Mouse (Mus musculus): ENCODE data around the gene Mctp2.

Mctp2 gene

DNA sequence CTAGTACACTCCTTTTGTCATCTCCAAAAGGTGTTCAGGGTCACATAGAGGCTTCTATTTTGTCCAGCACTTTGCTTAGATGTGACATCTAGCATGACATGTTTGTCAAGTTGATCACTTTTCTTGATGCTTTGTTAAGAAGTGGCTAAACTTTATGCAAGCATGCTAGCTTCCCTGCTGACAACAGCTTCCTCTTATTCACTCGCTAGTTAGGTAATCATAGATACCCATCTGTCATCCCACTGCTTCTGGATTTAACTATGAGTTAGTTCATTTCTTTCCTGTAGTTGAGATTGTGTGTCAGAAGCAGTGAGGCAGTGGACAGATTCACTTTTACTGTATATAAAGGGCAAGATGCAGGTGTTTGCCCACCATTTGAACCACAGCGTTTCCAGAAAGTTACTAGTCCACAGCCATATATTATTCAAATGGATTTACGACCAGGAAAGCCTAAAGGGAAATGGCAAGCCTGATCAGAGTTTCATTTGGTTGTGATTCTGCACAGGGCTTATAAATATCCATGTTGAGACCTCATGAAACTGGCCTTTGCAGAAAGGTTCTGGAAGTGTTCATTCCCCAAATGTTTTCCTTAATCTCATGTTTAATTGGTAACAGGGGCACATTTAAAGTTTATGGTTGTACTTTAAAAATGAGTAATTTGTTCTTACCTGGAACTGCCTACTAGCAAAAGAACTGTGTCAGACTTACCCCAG, 216.8 kb downstream of the Mctp2 start:
- no peak for DNase-seq

- DNase-seq: no peak
Measured at GRCm38 (mm10) chr7:72080705-72081104, 225.7 kb downstream of the Mctp2 start.

DNA sequence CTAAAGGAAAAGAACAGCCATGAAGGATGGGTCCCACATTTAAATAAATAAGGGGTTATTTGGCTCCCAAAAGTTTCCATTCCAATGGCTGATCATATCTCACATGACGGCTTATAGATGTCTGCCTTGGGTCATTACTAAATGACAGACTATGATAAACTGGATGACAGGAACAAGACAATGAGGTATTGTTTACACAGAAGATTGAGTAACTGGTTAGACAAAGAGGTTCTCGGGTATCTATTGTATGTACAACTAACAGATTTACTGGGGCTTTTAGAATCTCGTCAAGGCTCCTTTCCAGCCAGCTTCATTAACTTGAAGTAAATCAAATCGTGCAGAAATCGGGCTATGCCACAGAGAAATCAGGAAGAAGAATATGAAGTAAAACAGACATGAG, 227.5 kb downstream of the Mctp2 start:
- no peak for DNase-seq

DNA sequence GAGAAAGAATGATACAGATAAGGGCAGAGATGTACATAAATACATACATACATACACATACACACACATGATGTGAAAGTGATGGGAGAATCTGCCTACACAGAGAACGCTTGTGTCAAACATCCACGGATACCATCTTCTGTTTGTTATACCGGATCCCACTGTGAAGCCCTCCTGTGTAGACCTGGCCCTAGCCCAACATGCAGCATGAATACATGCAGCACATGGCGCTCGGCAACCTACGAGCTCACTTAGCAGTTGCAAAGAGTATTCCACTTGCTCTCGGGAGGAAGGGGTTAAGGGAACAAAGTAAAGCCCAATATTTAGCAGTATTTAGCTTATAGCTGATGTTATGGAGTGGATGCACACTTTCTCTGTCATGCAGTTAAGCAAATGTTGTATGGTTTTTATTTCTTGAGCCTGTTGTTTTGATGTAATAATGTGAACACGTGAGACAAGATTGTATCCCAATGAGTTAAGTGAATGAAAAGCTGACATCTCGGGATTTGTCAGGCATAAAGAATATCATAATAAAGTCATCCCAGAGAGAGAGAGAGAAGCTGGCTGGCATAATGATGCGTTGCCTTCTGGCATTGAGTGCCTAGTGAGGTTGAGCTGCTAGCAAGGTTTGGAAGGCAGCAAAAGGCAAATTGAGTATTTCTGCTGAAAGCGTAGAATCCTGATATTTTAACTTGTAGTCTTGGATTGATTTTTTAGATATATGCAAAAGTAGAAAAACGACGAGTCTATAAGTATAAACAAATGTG, 234.8 kb downstream of the Mctp2 start:
- DNase-seq: no peak

GRCm38 (mm10) chr7:72068454-72068853, 238.0 kb downstream of the Mctp2 start:
- DNase-seq: no peak

- DNase-seq: no peak
Measured at GRCm38 (mm10) chr7:72066352-72066751, 240.1 kb downstream of the Mctp2 start.

- no peak for DNase-seq
Measured at GRCm38 (mm10) chr7:72051759-72052158, 254.6 kb downstream of the Mctp2 start.

DNA sequence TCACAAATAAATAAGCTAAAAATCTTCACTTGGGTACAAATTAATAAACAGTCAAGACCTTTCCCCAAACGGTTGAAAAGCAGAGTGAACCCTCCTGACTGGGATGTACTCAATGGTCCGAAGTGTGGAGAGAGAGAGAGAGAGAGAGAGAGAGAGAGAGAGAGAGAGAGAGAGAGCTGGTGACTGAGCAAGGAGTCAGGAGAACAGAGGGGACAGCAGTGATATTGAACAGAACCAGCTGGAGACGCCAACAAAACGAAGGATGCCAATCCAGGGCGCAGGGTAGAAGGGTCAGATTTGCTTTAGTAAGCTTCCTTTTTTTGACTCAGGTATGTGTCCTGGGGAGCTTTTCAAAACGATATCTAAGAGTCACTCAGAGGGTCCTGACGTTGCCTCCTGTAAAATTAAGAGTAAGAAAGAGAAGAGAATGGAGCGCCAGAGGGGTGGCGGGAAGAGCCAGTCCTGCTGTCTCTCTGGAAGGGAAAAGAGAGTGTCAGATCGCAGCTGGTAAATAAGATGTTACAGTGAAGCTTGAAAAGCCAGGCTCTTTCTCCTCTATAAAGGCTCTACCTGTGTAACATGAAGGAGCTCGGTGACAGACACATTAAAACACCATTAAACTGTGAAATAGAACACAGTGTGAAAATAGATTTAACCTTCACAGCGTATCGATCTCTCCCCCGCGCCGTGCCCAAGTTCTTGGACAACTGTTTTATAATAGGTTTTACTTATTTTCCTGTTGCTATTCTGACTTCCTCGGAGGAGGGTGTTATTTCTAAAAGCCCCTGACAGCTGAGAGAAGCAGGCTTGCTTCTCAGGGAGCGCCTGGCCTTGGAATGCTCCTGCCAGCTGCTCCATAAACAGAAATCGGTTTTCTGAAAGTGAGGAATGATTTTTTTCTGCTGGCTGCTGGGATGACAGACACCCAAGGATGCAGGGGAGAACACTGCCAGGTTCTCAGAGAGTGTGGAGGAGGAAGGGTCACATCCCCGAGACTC, 258.5 kb downstream of the Mctp2 start:
- no peak for DNase-seq
